Mouse (Mus musculus) G1E (cell line): Measurements from ENCODE around the gene B3gnt6. TPM values are rescaled to one million over a fixed set of nuclear protein-coding genes. Genes with fewer than 3 reads are reported as not detected.

Experiments used
- ATAC-seq: 2 replicates; pipeline ENCODE4 v1.8.0; 2016; ENCODE audit warnings: mild to moderate bottlenecking; ENCODE audit not compliant: insufficient number of reproducible peaks, poor library complexity, low FRiP score, severe bottlenecking; ENCODE audit errors: extremely low read depth
- DNase-seq: peaks from one replicate; pipeline ENCODE4 v3.0.0; 2012; ENCODE audit warnings: low spot score
- H3K27me3 ChIP-seq: 2 replicates; pipeline ENCODE4 v1.6.1; 2012; ENCODE audit warnings: mild to moderate bottlenecking, low read length, inconsistent platforms; ENCODE audit not compliant: insufficient read depth
- H3K36me3 ChIP-seq: replicated peaks from 2 replicates; pipeline ENCODE3; 2012; ENCODE audit warnings: mild to moderate bottlenecking, inconsistent platforms
- H3K4me1 ChIP-seq: 2 replicates; pipeline ENCODE4 v1.6.1; 2012; ENCODE audit warnings: low read depth, low read length, inconsistent platforms, mixed read lengths; ENCODE audit not compliant: insufficient read depth
- H3K4me3 ChIP-seq: 2 replicates; pipeline ENCODE4 v1.5.1; 2012; ENCODE audit warnings: low read depth, mild to moderate bottlenecking, inconsistent platforms, low read length, moderate library complexity, mixed read lengths
- H3K9me3 ChIP-seq: replicated peaks from 2 replicates; pipeline ENCODE4 v1.6.1; 2012; ENCODE audit warnings: inconsistent platforms
- CTCF ChIP-seq: IDR thresholded peaks from 2 replicates; pipeline ENCODE4 v1.5.1; 2012; ENCODE audit warnings: low read depth, low read length, inconsistent platforms, mixed read lengths
- GATA1 ChIP-seq: IDR thresholded peaks from 2 replicates; pipeline ENCODE4 v1.6.1; 2012; ENCODE audit warnings: borderline replicate concordance, low read length, inconsistent platforms, mixed read lengths
- GATA2 ChIP-seq: IDR thresholded peaks from 2 replicates; pipeline ENCODE4 v1.6.1; 2012; ENCODE audit warnings: low read depth, low read length, inconsistent platforms, borderline replicate concordance
- POLR2AphosphoS5 ChIP-seq: IDR thresholded peaks from 2 replicates; pipeline ENCODE4 v1.6.1; 2012; ENCODE audit warnings: low read depth, low read length, inconsistent platforms; ENCODE audit not compliant: insufficient replicate concordance
- TAL1 ChIP-seq: conservative IDR thresholded peaks from 2 replicates; pipeline ENCODE4 v1.6.1; 2012; ENCODE audit warnings: low read depth, low read length, inconsistent platforms, mixed read lengths
- polyA plus RNA-seq: library from polyadenylated mRNA; stranded (reverse); fragments of >175 nt; gene quantifications from 2 replicates; pipeline ENCODE4 v1.2.3, GENCODE M21; 2012
- total RNA-seq, 2 experiments: library from RNA; stranded (forward) in 1 of 2; stranded (reverse) in 1 of 2; fragments of 200-1000 nt in 1 of 2; fragments of >200 nt in 1 of 2; fragmentation: Nextera tagmentation in 1 of 2; gene quantifications; 2 replicates each; pipeline ENCODE4 v1.2.3; 2014 to 2017

B3gnt6 gene
- total and polyA plus RNA-seq, 3 experiments, result 0.03 to 0.11 TPM; not detected in 1

DNA sequence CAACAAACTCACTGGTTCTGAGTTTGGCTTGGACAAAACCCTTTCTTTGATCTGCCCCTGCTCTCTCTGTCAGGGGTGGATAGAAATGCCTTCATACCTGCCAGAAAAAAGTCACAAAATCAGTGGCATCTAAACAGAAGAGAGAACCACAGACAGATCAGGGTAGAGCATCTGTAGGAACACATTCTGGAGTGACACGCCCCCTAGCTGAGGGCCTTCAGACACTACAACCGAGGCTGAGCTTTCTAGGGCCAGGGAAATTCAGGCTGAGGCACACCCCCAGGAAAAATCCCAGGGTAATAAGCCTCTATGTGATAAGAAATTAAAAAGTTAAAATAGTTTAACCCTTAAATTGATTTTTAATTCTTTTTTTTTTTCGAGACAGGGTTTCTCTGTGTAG lies 45.9 kb downstream of the B3gnt6 start:
- DNase-seq (no peak), ATAC-seq (no peak)
- Histone ChIP-seq H3K9me3 (no peaks in the 10 kb centered on the region), H3K36me3 (no peaks in the 10 kb centered on the region), H3K4me3 (no peak overlapping the region), H3K4me1 (peaks cover 8% of the 10 kb centered on the region), H3K27me3 (peaks cover 51% of the 10 kb centered on the region)
- no peak for TF ChIP-seq GATA2
- TF ChIP-seq CTCF, result no peak
- TF ChIP-seq POLR2AphosphoS5, result no peak
- no peak for TF ChIP-seq GATA1
- TF ChIP-seq TAL1, result no peak

DNA sequence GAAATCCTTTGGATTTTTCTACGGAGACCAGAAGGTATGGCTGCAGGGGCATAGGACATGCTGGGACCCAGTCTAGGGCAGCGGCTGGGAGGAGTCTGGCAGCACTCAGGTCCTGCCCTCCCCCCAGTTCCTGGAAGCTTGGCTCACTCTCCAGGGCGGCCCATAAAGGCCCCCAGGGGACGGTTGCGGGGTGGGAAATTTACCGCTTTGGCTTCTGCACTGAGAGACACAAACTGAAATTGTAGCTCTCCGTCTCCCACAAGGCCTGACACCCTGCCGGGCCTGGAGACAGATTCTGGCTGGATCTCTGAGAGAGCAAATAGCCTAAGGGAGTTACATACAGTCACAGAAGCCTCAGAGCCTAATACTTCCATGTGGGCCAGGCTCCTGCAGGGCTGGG lies 46.9 kb downstream of the B3gnt6 start:
- no peaks in the 10 kb centered on the region for H3K9me3 ChIP-seq
- peaks cover 58% of the 10 kb centered on the region for H3K27me3 ChIP-seq
- peaks cover 8% of the 10 kb centered on the region for H3K4me1 ChIP-seq
- DNase-seq (no peak), ATAC-seq (no peak)
- no peaks in the 10 kb centered on the region for H3K36me3 ChIP-seq
- no peak overlapping the region for H3K4me3 ChIP-seq
- no peak for TF ChIP-seq GATA1
- no peak for TF ChIP-seq GATA2
- no peak for TF ChIP-seq CTCF
- TF ChIP-seq POLR2AphosphoS5, result no peak
- TF ChIP-seq TAL1, result no peak

DNA sequence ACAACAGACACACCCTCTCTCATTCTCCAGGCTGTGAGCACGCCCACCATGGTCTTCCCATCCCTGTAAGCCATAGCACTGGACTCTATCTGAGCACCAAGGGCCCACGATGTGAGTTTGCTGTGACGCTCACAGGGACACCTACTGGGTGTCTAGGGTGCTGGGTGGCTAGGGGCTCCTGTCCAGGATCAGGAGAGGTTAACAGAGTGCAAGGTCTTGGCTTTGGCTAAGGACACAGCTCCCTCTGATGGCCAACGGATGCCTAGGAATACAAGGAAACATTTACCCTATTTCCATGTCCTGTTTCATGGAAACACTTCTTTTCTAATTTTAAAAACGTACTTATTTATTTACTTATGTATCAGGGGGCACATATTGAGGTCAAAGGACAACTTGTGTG lies 48.8 kb downstream of the B3gnt6 start:
- ATAC-seq (no peak), DNase-seq (no peak)
- TF ChIP-seq POLR2AphosphoS5 (no peak), GATA1 (no peak), TAL1 (no peak), GATA2 (no peak), CTCF (no peak)
- Histone ChIP-seq H3K4me3 (no peak overlapping the region), H3K27me3 (peaks cover 49% of the 10 kb centered on the region), H3K36me3 (no peaks in the 10 kb centered on the region), H3K9me3 (no peaks in the 10 kb centered on the region), H3K4me1 (peaks cover 4% of the 10 kb centered on the region)

DNA sequence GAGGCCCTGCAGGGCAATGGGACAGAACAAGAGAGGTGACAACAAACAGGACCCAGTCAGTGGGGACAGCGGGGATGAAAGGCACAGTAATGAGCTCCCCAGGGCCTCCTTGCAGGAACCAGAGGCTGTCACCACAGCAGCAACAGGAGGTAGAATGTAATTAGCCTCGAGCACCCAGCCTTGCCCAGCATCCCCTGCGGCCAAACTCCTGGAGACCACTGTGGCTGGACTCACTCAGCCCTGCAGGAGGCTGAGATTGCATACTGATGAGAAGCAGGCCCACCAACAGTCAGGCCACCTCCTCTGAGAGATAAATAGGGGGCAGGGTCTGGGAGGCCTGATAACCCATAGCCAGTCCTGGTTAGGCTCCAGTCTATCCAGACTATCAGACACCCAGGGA lies 49.5 kb downstream of the B3gnt6 start:
- Histone ChIP-seq H3K27me3 (peaks cover 49% of the 10 kb centered on the region), H3K4me1 (no peaks in the 10 kb centered on the region), H3K36me3 (no peaks in the 10 kb centered on the region), H3K9me3 (no peaks in the 10 kb centered on the region), H3K4me3 (no peak overlapping the region)
- no peak for TF ChIP-seq GATA2
- TF ChIP-seq POLR2AphosphoS5, result no peak
- no peak for TF ChIP-seq CTCF
- TF ChIP-seq TAL1, result no peak
- TF ChIP-seq GATA1, result no peak
- no peak for DNase-seq
- ATAC-seq, result no peak

- no peak for ATAC-seq
- no peak overlapping the region for H3K4me3 ChIP-seq
- DNase-seq, result no peak
- no peak for TF ChIP-seq CTCF
- no peak for TF ChIP-seq GATA2
- TF ChIP-seq GATA1, result no peak
- no peak for TF ChIP-seq TAL1
- TF ChIP-seq POLR2AphosphoS5, result no peak
- H3K27me3 ChIP-seq, result peaks cover 48% of the 10 kb centered on the region
- no peaks in the 10 kb centered on the region for H3K9me3 ChIP-seq
- no peaks in the 10 kb centered on the region for H3K36me3 ChIP-seq
- H3K4me1 ChIP-seq, result no peaks in the 10 kb centered on the region
These were observed 50.4 kb downstream of the B3gnt6 start for GRCm38 (mm10) chr7:98148721-98149407.

DNA sequence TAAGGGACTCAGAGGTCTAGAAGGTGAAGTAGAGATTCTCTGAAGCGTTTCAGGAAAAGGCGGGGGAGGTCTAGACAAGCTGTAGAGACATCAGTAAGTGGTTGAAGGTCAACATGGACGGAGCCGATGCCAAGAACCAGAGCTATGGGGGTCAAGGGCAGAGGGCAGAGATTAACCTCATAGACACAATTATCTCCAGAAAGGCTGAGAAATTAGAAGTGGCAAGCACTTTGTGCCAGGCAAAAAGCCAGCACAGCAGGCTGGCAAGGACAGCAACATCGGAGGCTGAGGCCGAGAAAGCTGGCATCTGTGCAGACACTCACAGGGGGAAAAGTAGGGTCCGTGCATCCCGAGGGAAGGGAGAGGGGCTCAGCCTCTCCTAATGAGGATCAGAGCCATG lies 51.5 kb downstream of the B3gnt6 start:
- Histone ChIP-seq H3K9me3 (no peaks in the 10 kb centered on the region), H3K36me3 (no peaks in the 10 kb centered on the region), H3K4me3 (no peak overlapping the region), H3K4me1 (no peaks in the 10 kb centered on the region), H3K27me3 (peaks cover 49% of the 10 kb centered on the region)
- no peak for DNase-seq
- ATAC-seq, result no peak
- TF ChIP-seq CTCF (no peak), POLR2AphosphoS5 (no peak), TAL1 (no peak), GATA1 (no peak), GATA2 (no peak)

DNA sequence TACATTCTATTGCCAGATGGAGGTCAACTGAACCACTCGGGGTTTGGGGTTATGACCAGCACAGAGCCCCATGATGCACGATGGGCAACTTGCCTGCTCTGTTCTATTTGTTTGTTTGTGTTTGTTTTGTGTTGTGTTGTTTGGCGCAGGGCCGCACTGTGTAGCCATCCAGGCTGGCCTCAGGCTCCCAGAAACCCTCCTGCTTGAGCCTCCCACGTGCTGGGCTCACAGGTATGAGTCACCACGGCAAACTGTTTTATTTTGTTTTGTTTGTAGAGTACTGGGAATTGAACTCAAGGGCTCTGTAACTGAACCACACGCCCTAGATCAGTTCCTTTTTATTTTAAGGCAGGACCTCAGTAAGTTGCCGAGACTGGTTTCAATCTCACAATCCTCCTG lies 52.8 kb downstream of the B3gnt6 start:
- ATAC-seq, result no peak
- TF ChIP-seq GATA1 (no peak), TAL1 (no peak), POLR2AphosphoS5 (no peak), CTCF (no peak), GATA2 (no peak)
- no peak overlapping the region for H3K4me3 ChIP-seq
- H3K9me3 ChIP-seq, result no peaks in the 10 kb centered on the region
- H3K4me1 ChIP-seq, result no peaks in the 10 kb centered on the region
- no peak for DNase-seq
- H3K36me3 ChIP-seq, result no peaks in the 10 kb centered on the region
- H3K27me3 ChIP-seq, result peaks cover 43% of the 10 kb centered on the region
